Mouse (Mus musculus) hindbrain, embryonic 13.5 days (tissue): ENCODE data around the gene Axin1. TPM values are rescaled to one million over a fixed set of nuclear protein-coding genes. Genes with fewer than 3 reads are reported as not detected.
"Not testable (repeated sequence)": the region's sequence is repeated elsewhere in the genome, so short reads cannot be mapped to it uniquely, and the experiment has no call there.

Source experiments
- ATAC-seq: fragments of 200-750 bp; cut with Nextera tagmentation; 2 replicates; pipeline ENCODE4 v1.8.0; 2017; ENCODE audit warnings: moderate TSS enrichment; ENCODE audit not compliant: low FRiP score
- H3K27ac ChIP-seq: fragments of 300-500 bp; sonication (generic); 2 replicates; pipeline ENCODE4 v1.5.1; 2015; ENCODE audit warnings: inconsistent platforms, mild to moderate bottlenecking, moderate library complexity
- H3K27me3 ChIP-seq: fragments of 300-500 bp; sonication (generic); 2 replicates; pipeline ENCODE4 v1.6.1; 2015; ENCODE audit warnings: mild to moderate bottlenecking, inconsistent platforms
- H3K36me3 ChIP-seq: fragments of 300-500 bp; sonication (generic); 2 replicates; pipeline ENCODE4 v1.6.1; 2015; ENCODE audit warnings: mild to moderate bottlenecking, inconsistent platforms
- H3K4me1 ChIP-seq: fragments of 300-500 bp; sonication (generic); replicated peaks from 2 replicates; pipeline ENCODE4 v1.6.1; 2015; ENCODE audit warnings: inconsistent platforms
- H3K4me2 ChIP-seq: fragments of 300-500 bp; sonication (generic); 2 replicates; pipeline ENCODE4 v1.6.1; 2015; ENCODE audit warnings: inconsistent platforms, mild to moderate bottlenecking, moderate library complexity
- H3K4me3 ChIP-seq: fragments of 300-500 bp; sonication (generic); 2 replicates; pipeline ENCODE4 v1.5.1; 2015; ENCODE audit warnings: mild to moderate bottlenecking, inconsistent platforms
- H3K9ac ChIP-seq: fragments of 300-500 bp; sonication (generic); 2 replicates; pipeline ENCODE4 v1.6.1; 2015; ENCODE audit warnings: mild to moderate bottlenecking, inconsistent platforms
- H3K9me3 ChIP-seq: fragments of 300-500 bp; sonication (generic); 2 replicates; pipeline ENCODE4 v1.6.1; 2016; ENCODE audit warnings: inconsistent platforms
- WGBS: fragments of 180-500 bp; shearing (Covaris S2); methylation state at CpG from one replicate; pipeline ENCODE4 v1.1.7; 2015; 5-methylcytosine and 5-hydroxymethylcytosine counted together
- polyA plus RNA-seq: library from polyadenylated mRNA; unstranded; fragments of >200 nt; fragmentation: Nextera tagmentation; extraction: Ambion mirVana; gene quantifications from 2 replicates; pipeline ENCODE4 v1.2.1, GENCODE M21; 2015

Axin1 gene
- polyA plus RNA-seq, 1 experiment from 2014 or later, result 8.5 TPM

GRCm38 (mm10) chr17:26162736-26163135 lies 24.2 kb downstream of the Axin1 start:
- Histone ChIP-seq H3K36me3 (peaks cover 3% of the 10 kb centered on the region; the same call in 1 of the 2 replicates), H3K4me1 (peaks cover 12% of the 10 kb centered on the region), H3K4me2 (no peak overlapping the region), H3K27ac (no peak overlapping the region), H3K4me3 (no peak overlapping the region), H3K9me3 (no peaks in the 10 kb centered on the region), H3K9ac (no peak overlapping the region), H3K27me3 (no peaks in the 10 kb centered on the region)
- ATAC-seq, result no peak
- WGBS, result 88% methylated on average over 1 of the region's 1 CpGs

GRCm38 (mm10) chr17:26168039-26168438 lies 29.6 kb downstream of the Axin1 start:
- Histone ChIP-seq H3K27me3 (no peaks in the 10 kb centered on the region), H3K4me2 (no peak overlapping the region), H3K4me3 (no peak overlapping the region), H3K36me3 (peaks cover 3% of the 10 kb centered on the region; the same call in 1 of the 2 replicates), H3K9me3 (no peaks in the 10 kb centered on the region), H3K4me1 (peaks cover 12% of the 10 kb centered on the region), H3K9ac (no peak overlapping the region), H3K27ac (no peak overlapping the region)
- 85% methylated on average over 2 of the region's 2 CpGs for WGBS
- ATAC-seq, result no peak

GRCm38 (mm10) chr17:26175248-26175647 lies 36.8 kb downstream of the Axin1 start:
- peaks cover 38% of the 10 kb centered on the region for H3K36me3 ChIP-seq
- WGBS, result 89% methylated on average over 2 of the region's 2 CpGs
- H3K27me3 ChIP-seq, H3K4me2 ChIP-seq, H3K4me3 ChIP-seq, H3K4me1 ChIP-seq, H3K9ac ChIP-seq, H3K9me3 ChIP-seq, H3K27ac ChIP-seq, ATAC-seq: not testable (repeated sequence)

- Histone ChIP-seq H3K4me3 (no peak overlapping the region), H3K4me2 (no peak overlapping the region), H3K27me3 (no peaks in the 10 kb centered on the region), H3K36me3 (peaks cover 48% of the 10 kb centered on the region), H3K9ac (no peak overlapping the region), H3K4me1 (no peaks in the 10 kb centered on the region), H3K9me3 (no peaks in the 10 kb centered on the region), H3K27ac (no peak overlapping the region)
- no peak for ATAC-seq
Measured at GRCm38 (mm10) chr17:26178611-26179010, 40.1 kb downstream of the Axin1 start.

GRCm38 (mm10) chr17:26181179-26181578 lies 42.7 kb downstream of the Axin1 start:
- ATAC-seq, result no peak
- H3K4me1 ChIP-seq, result no peaks in the 10 kb centered on the region
- no peak overlapping the region for H3K4me2 ChIP-seq
- H3K27me3 ChIP-seq, result no peaks in the 10 kb centered on the region
- no peak overlapping the region for H3K27ac ChIP-seq
- no peak overlapping the region for H3K9ac ChIP-seq
- peaks cover 54% of the 10 kb centered on the region for H3K36me3 ChIP-seq
- 97% methylated on average over 3 of the region's 3 CpGs for WGBS
- no peaks in the 10 kb centered on the region for H3K9me3 ChIP-seq
- no peak overlapping the region for H3K4me3 ChIP-seq

GRCm38 (mm10) chr17:26187592-26187991 lies 49.1 kb downstream of the Axin1 start:
- H3K36me3 ChIP-seq, result peaks cover 94% of the 10 kb centered on the region
- H3K27ac ChIP-seq, result no peak overlapping the region
- H3K9ac ChIP-seq, result no peak overlapping the region
- H3K4me3 ChIP-seq, result no peak overlapping the region
- no peaks in the 10 kb centered on the region for H3K4me1 ChIP-seq
- ATAC-seq, result no peak
- WGBS, result 97% methylated on average over 5 of the region's 5 CpGs
- H3K9me3 ChIP-seq, result no peaks in the 10 kb centered on the region
- H3K27me3 ChIP-seq, result no peaks in the 10 kb centered on the region
- no peak overlapping the region for H3K4me2 ChIP-seq

GRCm38 (mm10) chr17:26188091-26188805 lies 49.8 kb downstream of the Axin1 start:
- H3K9me3 ChIP-seq, result no peaks in the 10 kb centered on the region
- H3K27ac ChIP-seq, result no peak overlapping the region
- H3K4me3 ChIP-seq, result no peak overlapping the region
- ATAC-seq, result no peak
- no peaks in the 10 kb centered on the region for H3K4me1 ChIP-seq
- no peak overlapping the region for H3K9ac ChIP-seq
- H3K4me2 ChIP-seq, result no peak overlapping the region
- WGBS, result 95% methylated on average over 11 of the region's 11 CpGs
- peaks cover 96% of the 10 kb centered on the region for H3K36me3 ChIP-seq
- no peaks in the 10 kb centered on the region for H3K27me3 ChIP-seq

GRCm38 (mm10) chr17:26191486-26191885 lies 53.0 kb downstream of the Axin1 start:
- WGBS, result 92% methylated on average over 7 of the region's 7 CpGs
- not testable (repeated sequence) for H3K9me3 ChIP-seq, H3K4me1 ChIP-seq, ATAC-seq, H3K27ac ChIP-seq, H3K4me2 ChIP-seq, H3K4me3 ChIP-seq, H3K27me3 ChIP-seq, H3K9ac ChIP-seq
- H3K36me3 ChIP-seq, result peaks cover 99% of the 10 kb centered on the region

- Histone ChIP-seq H3K27ac (no peak overlapping the region), H3K4me2 (no peak overlapping the region), H3K4me1 (no peaks in the 10 kb centered on the region), H3K9me3 (no peaks in the 10 kb centered on the region), H3K4me3 (no peak overlapping the region), H3K36me3 (peaks cover 99% of the 10 kb centered on the region), H3K27me3 (no peaks in the 10 kb centered on the region), H3K9ac (no peak overlapping the region)
- 98% methylated on average over 15 of the region's 15 CpGs for WGBS
- no peak for ATAC-seq
Measured at GRCm38 (mm10) chr17:26192481-26193190, 54.1 kb downstream of the Axin1 start.

- Histone ChIP-seq H3K4me2 (peak within 1 kb of the TSS; percentile 94), H3K4me3 (no peak within 1 kb of the TSS)
Measured at GRCm38 (mm10) chr17:26198892-26199291, 60.4 kb downstream of the Axin1 start, which contains the start of gene Pdia2. Pdia2 (minus strand) TSS chr17:26199087.

GRCm38 (mm10) chr17:26200831-26201705 lies 62.6 kb downstream of the Axin1 start:
- peak; percentile 71 for ATAC-seq
- H3K4me1 ChIP-seq, result peaks cover 42% of the 10 kb centered on the region
- H3K4me3 ChIP-seq, result peak overlapping the region; percentile 63
- no peaks in the 10 kb centered on the region for H3K9me3 ChIP-seq
- H3K27me3 ChIP-seq, result peaks cover 71% of the 10 kb centered on the region
- H3K27ac ChIP-seq, result 0 out of 2 replicates have a peak overlapping the region, but pooled peaks have one; percentile 23
- H3K36me3 ChIP-seq, result peaks cover 21% of the 10 kb centered on the region
- peak overlapping the region; percentile 82 for H3K9ac ChIP-seq
- peak overlapping the region; percentile 94 for H3K4me2 ChIP-seq
- WGBS, result under 1% methylated on average over 92 of the region's 92 CpGs

More at GRCm38 (mm10) chr17:26198892-26199291, 60.4 kb downstream of the Axin1 start, which contains the start of gene Pdia2:
- Histone ChIP-seq H3K27ac (no peak within 1 kb of the TSS), H3K27me3 (peaks cover 52% of the 10 kb centered on the region), H3K4me1 (peaks cover 36% of the 10 kb centered on the region), H3K9ac (no peak within 1 kb of the TSS; the same call in 1 of the 2 replicates), H3K36me3 (peaks cover 43% of the 10 kb centered on the region), H3K9me3 (no peaks in the 10 kb centered on the region)
- ATAC-seq, result no peak
- WGBS, result 77% methylated on average over 4 of the region's 4 CpGs

- Histone ChIP-seq H3K27ac (no peak overlapping the region), H3K9me3 (no peaks in the 10 kb centered on the region), H3K36me3 (peaks cover 12% of the 10 kb centered on the region), H3K4me3 (no peak overlapping the region; the same call in 1 of the 2 replicates), H3K27me3 (peaks cover 75% of the 10 kb centered on the region), H3K4me2 (peak overlapping the region; percentile 94; the same call in 1 of the 2 replicates), H3K4me1 (peaks cover 42% of the 10 kb centered on the region), H3K9ac (no peak overlapping the region)
- ATAC-seq, result no peak
Measured at GRCm38 (mm10) chr17:26201998-26202397, 63.5 kb downstream of the Axin1 start.
